Mouse (Mus musculus): ENCODE measurements at regions not wholly inside any gene's neighbourhood (a gene's known extent, or its start where the extent isn't known, plus 50 kb on each side); places are given as distances from the start of the nearest gene placed in this dataset.

- ATAC-seq (ENCODE audit: insufficient number of reproducible peaks, low FRiP score, low TSS enrichment) = no peak
Observed at GRCm38 (mm10) chr2:81407372-81407771, 645.6 kb upstream of the Zfp804a start.

- ATAC-seq (ENCODE audit: insufficient number of reproducible peaks, low FRiP score, low TSS enrichment) = no peak
Observed at GRCm38 (mm10) chr2:81411751-81412150, 641.3 kb upstream of the Zfp804a start.

- ATAC-seq (ENCODE audit: insufficient number of reproducible peaks, low FRiP score, low TSS enrichment) = no peak
Observed at GRCm38 (mm10) chr2:81431411-81431810, 621.6 kb upstream of the Zfp804a start.

GRCm38 (mm10) chr2:81439082-81439481, 613.9 kb upstream of the Zfp804a start:
- no peak for ATAC-seq (ENCODE audit: insufficient number of reproducible peaks, low FRiP score, low TSS enrichment)

- ATAC-seq (ENCODE audit: insufficient number of reproducible peaks, low FRiP score, low TSS enrichment) = no peak
Observed at GRCm38 (mm10) chr2:81440929-81441328, 612.1 kb upstream of the Zfp804a start.

DNA sequence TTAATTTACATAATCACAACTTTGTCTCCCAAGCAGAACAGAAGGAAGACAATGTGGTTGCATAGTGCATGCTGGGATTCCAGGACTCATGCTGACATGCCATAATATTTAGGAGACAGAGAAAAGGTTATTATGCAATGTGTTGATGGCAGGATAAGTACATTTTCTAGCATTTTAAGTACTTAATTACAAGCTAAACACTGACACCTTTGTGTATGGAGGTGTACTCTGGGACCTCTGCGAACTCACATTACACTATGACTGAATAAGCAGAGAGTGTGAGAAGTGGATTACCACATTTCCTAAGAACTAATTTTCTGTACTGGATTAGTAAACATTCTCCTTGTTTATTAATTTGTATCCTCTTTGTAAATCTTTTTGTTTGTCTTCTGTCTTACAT, 602.5 kb upstream of the Zfp804a start:
- ATAC-seq (ENCODE audit: insufficient number of reproducible peaks, low FRiP score, low TSS enrichment) = no peak

GRCm38 (mm10) chr2:81488821-81489220, 564.2 kb upstream of the Zfp804a start:
- ATAC-seq (ENCODE audit: insufficient number of reproducible peaks, low FRiP score, low TSS enrichment) = no peak

GRCm38 (mm10) chr2:81506985-81507384, 546.0 kb upstream of the Zfp804a start:
- no peak for ATAC-seq (ENCODE audit: insufficient number of reproducible peaks, low FRiP score, low TSS enrichment)

- ATAC-seq (ENCODE audit: insufficient number of reproducible peaks, low FRiP score, low TSS enrichment) = no peak
Observed at GRCm38 (mm10) chr2:81513030-81513579, 539.9 kb upstream of the Zfp804a start.

- no peak for ATAC-seq (ENCODE audit: insufficient number of reproducible peaks, low FRiP score, low TSS enrichment)
Observed at GRCm38 (mm10) chr2:81538111-81538510, 514.9 kb upstream of the Zfp804a start.

DNA sequence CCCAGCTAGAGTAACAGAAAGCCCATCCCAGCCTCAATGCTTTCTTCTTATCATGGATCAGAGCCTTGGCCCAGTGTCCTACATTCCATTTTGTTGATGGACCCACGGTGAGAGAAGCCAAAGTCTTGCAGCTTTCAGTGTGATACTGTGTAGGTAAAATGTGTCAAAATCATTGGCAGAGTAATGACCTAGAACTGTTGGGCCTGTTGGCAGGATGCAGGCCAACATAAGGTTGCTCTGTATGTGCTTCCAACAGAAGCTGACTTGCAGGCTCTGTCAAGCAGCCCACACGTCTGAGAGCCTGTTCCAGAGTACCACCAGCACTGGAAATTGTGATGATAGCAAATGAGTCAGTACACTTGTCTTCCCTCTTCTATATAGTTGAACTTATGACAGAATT, 503.9 kb upstream of the Zfp804a start:
- peak; percentile 91; the same call in 1 of the 2 replicates for ATAC-seq (ENCODE audit: insufficient number of reproducible peaks, low FRiP score, low TSS enrichment)

DNA sequence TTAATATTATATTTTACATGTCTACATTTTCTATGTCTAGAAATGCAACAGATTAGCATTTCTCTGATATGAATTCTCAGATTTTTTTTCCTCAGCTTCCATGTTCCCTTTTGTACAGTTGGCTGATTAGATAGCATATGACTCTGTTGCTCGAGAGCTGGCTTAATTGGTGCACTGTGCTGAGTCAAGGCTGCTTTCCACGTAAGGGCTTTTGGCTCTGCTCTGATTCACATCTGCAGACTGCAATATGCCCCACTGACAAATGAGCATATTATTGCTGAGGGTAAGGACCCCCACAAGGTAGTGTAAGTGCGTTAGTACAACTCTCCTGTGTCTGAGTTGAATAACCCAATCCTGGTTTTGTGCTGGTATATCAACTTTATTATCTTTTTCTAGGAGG, 470.9 kb upstream of the Zfp804a start:
- ATAC-seq (ENCODE audit: insufficient number of reproducible peaks, low FRiP score, low TSS enrichment) = no peak

Measured in cerebellum, adult (tissue).